Mouse (Mus musculus) gastrocnemius, postnatal 10 days (tissue): Measurements from ENCODE around the gene Ccl7. TPM values are rescaled to one million over a fixed set of nuclear protein-coding genes. Genes with fewer than 3 reads are reported as not detected.

Source experiments
- total RNA-seq, 2 experiments: library from RNA; stranded (reverse); gene quantifications; 2 replicates each; pipeline ENCODE4 v1.2.3; 2021

Gene Ccl7
- total RNA-seq, 2 experiments from 2014 or later: 0.94 to 1.2 TPM

Other genes with a start within 250 kb of the Ccl7 start
- under 1 TPM in 1 of 2 experiments, not detected in 1; 0.19 TPM for gene 5530401A14Rik, start 185.0 kb upstream of the Ccl7 start, total RNA-seq
- under 1 TPM; 0.21 to 0.23 TPM for gene Asic2, start 77.3 kb upstream of the Ccl7 start, total RNA-seq
- 1 to 10 TPM in 1 of 2 experiments, under 1 TPM in 1; 0.92 to 2.0 TPM for gene Ccl2, start 10.1 kb upstream of the Ccl7 start, total RNA-seq
- not detected for gene Gm17268, start 7.2 kb upstream of the Ccl7 start, total RNA-seq
- gene Ccl11, start 12.1 kb downstream of the Ccl7 start, total RNA-seq: 10 to 100 TPM; 12.2 to 13.3 TPM
- gene Ccl12, start 56.1 kb downstream of the Ccl7 start, total RNA-seq: 1 to 10 TPM in 1 of 2 experiments, under 1 TPM in 1; 0.90 to 1.6 TPM
- under 1 TPM; 0.70 to 0.77 TPM for gene Ccl8, start 69.5 kb downstream of the Ccl7 start, total RNA-seq